Mouse (Mus musculus) neutrophil, adult 65 days (primary cell): Measurements from ENCODE around the gene Olfr419. TPM values are rescaled to one million over a fixed set of nuclear protein-coding genes. Genes with fewer than 3 reads are reported as not detected.

ENCODE experiments used
- total RNA-seq: library from RNA; stranded (reverse); gene quantifications from 2 replicates; pipeline ENCODE4 v1.2.4, GENCODE M21; 2023

Olfr419 gene
- not detected in 2 replicates for total RNA-seq

DNA sequence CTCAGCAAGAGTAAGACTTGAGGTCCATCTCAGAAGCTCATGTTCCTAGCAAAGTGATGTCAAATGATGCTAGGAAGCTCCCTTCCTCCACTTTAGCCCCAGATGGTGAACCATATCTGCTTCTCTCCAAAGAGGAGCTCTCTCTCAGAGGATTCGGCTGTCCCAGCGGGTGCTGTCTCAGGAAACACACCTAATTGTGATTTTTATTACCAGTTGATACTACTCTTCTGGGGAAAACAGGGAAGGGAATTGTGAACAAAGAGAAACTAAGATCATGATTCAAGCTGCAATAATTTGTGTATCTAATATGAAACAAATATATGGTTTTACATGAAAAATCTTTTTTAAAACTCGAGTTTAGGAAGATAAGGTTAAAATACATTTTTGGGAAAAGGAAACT lies at the start of gene Olfr419:
TSS of gene Olfr419 (minus strand) at position 101 of the 400 bp plus-strand sequence.

Other genes with a start within 250 kb of the Olfr419 start
- gene Ifi205, start 220.3 kb downstream of the Olfr419 start, total RNA-seq: 2.4 and 6.3 TPM in 2 replicates
- gene Olfr433, start 211.4 kb downstream of the Olfr419 start, total RNA-seq: not detected in 2 replicates
- gene Olfr432, start 202.9 kb downstream of the Olfr419 start, total RNA-seq: not detected in 2 replicates
- not detected in 2 replicates for gene Olfr430, start 185.5 kb downstream of the Olfr419 start, total RNA-seq
- not detected in 2 replicates for gene Olfr429, start 167.7 kb downstream of the Olfr419 start, total RNA-seq
- not detected in 2 replicates for gene Olfr427, start 155.2 kb downstream of the Olfr419 start, total RNA-seq
- not detected in 2 replicates for gene Olfr231, start 130.9 kb downstream of the Olfr419 start, total RNA-seq
- not detected in 2 replicates for gene Olfr424, start 120.5 kb downstream of the Olfr419 start, total RNA-seq
- gene Olfr420, start 96.4 kb downstream of the Olfr419 start, total RNA-seq: not detected in 2 replicates
- gene Spta1, start 79.3 kb downstream of the Olfr419 start, total RNA-seq: 0.98 and 2.2 TPM in 2 replicates
- not detected in 2 replicates for gene Mptx1, start 78.5 kb upstream of the Olfr419 start, total RNA-seq
- not detected in 2 replicates for gene Olfr417, start 113.1 kb upstream of the Olfr419 start, total RNA-seq
- gene Olfr248, start 139.0 kb upstream of the Olfr419 start, total RNA-seq: not detected in 2 replicates
- not detected in 2 replicates for gene Olfr414, start 172.0 kb upstream of the Olfr419 start, total RNA-seq
- gene Olfr220, start 190.0 kb upstream of the Olfr419 start, total RNA-seq: not detected in 2 replicates
- 0.18 TPM in 1 of 2 replicates, not detected in the other for gene Fmn2, start 249.8 kb upstream of the Olfr419 start, total RNA-seq